Mouse (Mus musculus): ENCODE results near the gene Terb2.

DNA sequence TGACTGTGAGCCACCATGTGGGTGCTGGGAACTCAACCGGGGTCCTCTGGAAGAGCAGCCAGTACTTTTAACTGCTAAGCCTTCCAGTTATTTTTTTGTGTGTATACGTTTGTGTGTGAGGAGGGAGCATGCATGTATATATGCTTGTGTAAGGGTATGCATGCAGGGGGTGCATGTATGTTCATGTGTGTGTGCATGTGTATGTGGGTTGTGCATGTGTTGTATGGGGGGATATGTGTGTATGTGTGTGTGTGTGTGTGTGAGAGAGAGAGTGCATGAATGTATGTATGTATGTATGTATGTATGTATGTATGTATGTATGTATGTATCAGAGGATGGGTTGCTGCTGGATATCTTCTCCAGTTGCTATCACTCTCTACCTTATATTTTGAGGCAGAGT, 31.6 kb upstream of the Terb2 start:
- no peak for TF ChIP-seq POLR2A (IDR thresholded peaks at IDR 0.05; ENCODE audit: borderline replicate concordance, extremely low read depth, low read depth, low read length)
- no peak for TF ChIP-seq CTCF (IDR thresholded peaks at IDR 0.05; ENCODE audit: insufficient read depth, low read length)
